Comparison of ENCODE assay signal across 9 mouse cellular contexts in genomic region chr1:156204656-156205131, GRCm38 (mm10). TPM values are rescaled to one million over a fixed set of nuclear protein-coding genes. Genes with fewer than 3 reads are reported as not detected.
DNase-seq lines count a peak whose midpoint lies in the region; ATAC-seq and TF ChIP-seq lines count a peak whose summit lies in the region.
"Had no signal": no experiment of that assay in that cellular context is flagged by ENCODE, and none has a peak within 500 bp of the region (broad histone marks: within the 10 kb centered on the region; RNA-seq: fewer than 3 reads in every experiment).

TSS of gene Fam163a (minus strand) at chr1:156205026.

- peaks cover 61% of the 10 kb centered on the region for H3K27me3 ChIP-seq in forebrain, embryonic 13.5 days
- H3K27me3 ChIP-seq in kidney, postnatal 0 days (ENCODE audit: insufficient read depth, low read length), result peaks cover 45% of the 10 kb centered on the region
- peaks cover 52% of the 10 kb centered on the region for H3K27me3 ChIP-seq in midbrain, embryonic 13.5 days

- DNase-seq in gastrocnemius, adult 2 months, result no peak
- no peak for DNase-seq in gastrocnemius, postnatal 25 days
- peak; percentile 67 for DNase-seq in ZHBTc4 (ENCODE audit: low read depth, low spot score)
- no peak for DNase-seq in kidney, postnatal 0 days (ENCODE audit: low spot score)
- DNase-seq in thymus, postnatal 4 days, result peak; percentile 69
- DNase-seq in lung, adult 2 months, result no peak

- no peak within 1 kb of the TSS for H3K27ac ChIP-seq in gastrocnemius, adult 2 months
- no peak within 1 kb of the TSS for H3K27ac ChIP-seq in forebrain, embryonic 13.5 days
- no peak within 1 kb of the TSS for H3K27ac ChIP-seq in kidney, postnatal 0 days
- H3K27ac ChIP-seq in midbrain, embryonic 13.5 days, result peak within 1 kb of the TSS; percentile 62

- peaks cover 18% of the 10 kb centered on the region for H3K4me1 ChIP-seq in forebrain, embryonic 13.5 days
- peaks cover 6% of the 10 kb centered on the region; the same call in 1 of the 2 replicates for H3K4me1 ChIP-seq in kidney, postnatal 0 days (replicated peaks; ENCODE audit: insufficient read depth, low read length)
- peaks cover 36% of the 10 kb centered on the region for H3K4me1 ChIP-seq in midbrain, embryonic 13.5 days (replicated peaks)
- H3K4me1 ChIP-seq in lung, adult 2 months (ENCODE audit: control insufficient read depth, insufficient read depth, low read length), result no peaks in the 10 kb centered on the region

- peak within 1 kb of the TSS; percentile 70 for H3K4me2 ChIP-seq in forebrain, embryonic 13.5 days
- peak within 1 kb of the TSS; percentile 57 for H3K4me2 ChIP-seq in kidney, postnatal 0 days (ENCODE audit: low read length)
- H3K4me2 ChIP-seq in midbrain, embryonic 13.5 days (replicated peaks), result peak within 1 kb of the TSS; percentile 88

- H3K36me3 ChIP-seq in forebrain, embryonic 13.5 days (ENCODE audit: poor library complexity, severe bottlenecking), result no peaks in the 10 kb centered on the region
- no peaks in the 10 kb centered on the region for H3K36me3 ChIP-seq in kidney, postnatal 0 days (ENCODE audit: insufficient read depth, low read length)
- no peaks in the 10 kb centered on the region for H3K36me3 ChIP-seq in midbrain, embryonic 13.5 days

- peak within 1 kb of the TSS; percentile 48 for H3K4me3 ChIP-seq in gastrocnemius, adult 2 months
- peak within 1 kb of the TSS; percentile 46 for H3K4me3 ChIP-seq in forebrain, embryonic 13.5 days
- H3K4me3 ChIP-seq in kidney, postnatal 0 days (replicated peaks; ENCODE audit: low read depth, low read length), result peak within 1 kb of the TSS; percentile 35
- peak within 1 kb of the TSS; percentile 57 for H3K4me3 ChIP-seq in midbrain, embryonic 13.5 days (replicated peaks)
- H3K4me3 ChIP-seq in lung, adult 2 months (replicated peaks; ENCODE audit: extremely low read depth, low read depth, low read length), result no peak within 1 kb of the TSS
- H3K4me3 ChIP-seq: erythroblast, embryonic 14.5 days had no signal

- ATAC-seq in forebrain, embryonic 13.5 days, result peak; percentile 82
- peak; percentile 59 for ATAC-seq in kidney, postnatal 0 days (replicated peaks; ENCODE audit: low FRiP score, low read depth)
- ATAC-seq in midbrain, embryonic 13.5 days, result peak; percentile 80

- no peak for TF ChIP-seq POLR2A in lung, adult 2 months (IDR thresholded peaks at IDR 0.05; ENCODE audit: borderline replicate concordance, extremely low read depth, low read depth, low read length)

- no peaks in the 10 kb centered on the region for H3K9me3 ChIP-seq in forebrain, embryonic 13.5 days (replicated peaks)
- no peaks in the 10 kb centered on the region for H3K9me3 ChIP-seq in kidney, postnatal 0 days (replicated peaks; ENCODE audit: low read length)
- H3K9me3 ChIP-seq in midbrain, embryonic 13.5 days, result 0 out of 2 replicates have a peak, but pooled peaks cover 4% of the 10 kb centered on the region

- WGBS in forebrain, embryonic 13.5 days, result under 1% methylated on average over 36 of the region's 44 CpGs
- 1% methylated on average over 42 of the region's 44 CpGs for WGBS in kidney, postnatal 0 days
- WGBS in midbrain, embryonic 13.5 days, result under 1% methylated on average over 42 of the region's 44 CpGs
- 2% methylated on average over 44 of the region's 44 CpGs for WGBS in lung, adult 2 months

- peak within 1 kb of the TSS; percentile 65 for H3K9ac ChIP-seq in forebrain, embryonic 13.5 days
- no peak within 1 kb of the TSS for H3K9ac ChIP-seq in kidney, postnatal 0 days (ENCODE audit: low read depth, low read length)
- H3K9ac ChIP-seq in midbrain, embryonic 13.5 days (replicated peaks), result peak within 1 kb of the TSS; percentile 79

- intact Hi-C loops in gastrocnemius, adult 2 months (cut with DNase I), result no loop called here

- TF ChIP-seq CTCF in gastrocnemius, adult 2 months (IDR thresholded peaks at IDR 0.05), result no peak
- TF ChIP-seq CTCF in kidney, postnatal 0 days (IDR thresholded peaks at IDR 0.05; ENCODE audit: low read depth), result no peak
- no peak for TF ChIP-seq CTCF in lung, adult 2 months (IDR thresholded peaks at IDR 0.05; ENCODE audit: insufficient read depth, low read length)

RNA-seq across cellular contexts. Expression of gene Fam163a, which starts in this region (rescaled TPM):
- not detected for total RNA-seq in gastrocnemius, adult 2 months (2021)
- not detected for total RNA-seq in gastrocnemius, postnatal 25 days (2021)
- 2.1 and 2.2 TPM in 2 replicates for polyA plus RNA-seq in forebrain, embryonic 13.5 days (2015; fragmentation: Nextera tagmentation; extraction: Ambion mirVana)
- polyA plus RNA-seq in kidney, postnatal 0 days (2015; fragmentation: Nextera tagmentation; extraction: Ambion mirVana), result 0.63 and 0.94 TPM in 2 replicates
- polyA plus RNA-seq in midbrain, embryonic 13.5 days (2015; fragmentation: Nextera tagmentation; extraction: Ambion mirVana), result 8.4 and 12.4 TPM in 2 replicates
- polyA plus RNA-seq in lung, adult 2 months (2012; rRNA removed), result 0.07 and 0.10 TPM in 2 replicates

Comparison
In these comparisons a context has a peak if more than half of its experiments do, and no peak if none do; other contexts are left out.
1. Peak in ATAC-seq, H3K4me3 ChIP-seq and H3K4me2 ChIP-seq in kidney, postnatal 0 days; RNA of the gene not detected or under 1 TPM.
2. DNase-seq: peak in ZHBTc4 (single experiment) and thymus, postnatal 4 days (single experiment); none in gastrocnemius, adult 2 months (single experiment), gastrocnemius, postnatal 25 days (single experiment), kidney, postnatal 0 days (single experiment) and lung, adult 2 months (single experiment).
3. Peak in every context shown above with its lines, with median percentiles within 50 percentile points of each other: ATAC-seq and H3K4me2 ChIP-seq.